Mouse (Mus musculus) midbrain, embryonic 11.5 days (tissue): ENCODE results near the gene Atp5l. TPM values are rescaled to one million over a fixed set of nuclear protein-coding genes. Genes with fewer than 3 reads are reported as not detected.
"Not testable (repeated sequence)": the region's sequence is repeated elsewhere in the genome, so short reads cannot be mapped to it uniquely, and the experiment has no call there.

Source experiments
- ATAC-seq: fragments of 200-750 bp; cut with Nextera tagmentation; 2 replicates; pipeline ENCODE4 v1.8.0; 2017; ENCODE audit warnings: moderate TSS enrichment, moderate library complexity; ENCODE audit not compliant: low FRiP score
- DNase-seq: peaks from one replicate; pipeline ENCODE4 v3.0.0; 2015; ENCODE audit warnings: low spot score; ENCODE audit errors: missing footprints
- H3K27ac ChIP-seq: fragments of 300-500 bp; sonication (generic); 2 replicates; pipeline ENCODE4 v1.5.1; 2014; ENCODE audit warnings: low read depth, low read length
- H3K27me3 ChIP-seq: fragments of 300-500 bp; sonication (generic); 2 replicates; pipeline ENCODE4 v1.6.1; 2014; ENCODE audit warnings: mild to moderate bottlenecking, low read length, moderate library complexity, mixed read lengths; ENCODE audit not compliant: control insufficient read depth, insufficient read depth
- H3K36me3 ChIP-seq: fragments of 300-500 bp; sonication (generic); 2 replicates; pipeline ENCODE4 v1.6.1; 2014; ENCODE audit warnings: mild to moderate bottlenecking, low read length, moderate library complexity, mixed read lengths; ENCODE audit not compliant: control insufficient read depth, insufficient read depth
- H3K4me1 ChIP-seq: fragments of 300-500 bp; sonication (generic); 2 replicates; pipeline ENCODE4 v1.6.1; 2014; ENCODE audit warnings: low read length; ENCODE audit not compliant: control insufficient read depth, insufficient read depth
- H3K4me2 ChIP-seq: fragments of 300-500 bp; sonication (generic); 2 replicates; pipeline ENCODE4 v1.6.1; 2014; ENCODE audit warnings: mild to moderate bottlenecking, moderate library complexity
- H3K4me3 ChIP-seq: fragments of 300-500 bp; sonication (generic); 2 replicates; pipeline ENCODE4 v1.5.1; 2014; ENCODE audit warnings: low read depth, low read length
- H3K9ac ChIP-seq: fragments of 300-500 bp; sonication (generic); 2 replicates; pipeline ENCODE4 v1.6.1; 2014; ENCODE audit warnings: low read length
- H3K9me3 ChIP-seq: fragments of 300-500 bp; sonication (generic); 2 replicates; pipeline ENCODE4 v1.6.1; 2016; ENCODE audit warnings: low read length; ENCODE audit not compliant: control insufficient read depth
- WGBS: fragments of 180-500 bp; shearing (Covaris S2); extraction: QIAGEN DNeasy Blood & Tissue Kit; methylation state at CpG from one replicate; pipeline ENCODE4 v1.1.7; 2014; 5-methylcytosine and 5-hydroxymethylcytosine counted together
- polyA plus RNA-seq: library from polyadenylated mRNA; unstranded; fragments of >200 nt; fragmentation: Nextera tagmentation; extraction: Ambion mirVana; gene quantifications from 2 replicates; pipeline ENCODE4 v1.2.1, GENCODE M21; 2014

Gene Atp5l
- polyA plus RNA-seq, result 574 and 619 TPM in 2 replicates

- H3K27me3 ChIP-seq, result no peaks in the 10 kb centered on the region
- peak; percentile 99 for DNase-seq
- no peaks in the 10 kb centered on the region for H3K9me3 ChIP-seq
- H3K4me2 ChIP-seq, result peak within 1 kb of the TSS; percentile 88
- no peaks in the 10 kb centered on the region for H3K36me3 ChIP-seq
- peak; percentile 87 for ATAC-seq
- peak within 1 kb of the TSS; percentile 95 for H3K4me3 ChIP-seq
- H3K9ac ChIP-seq, result peak within 1 kb of the TSS; percentile 89
- under 1% methylated on average over 48 of the region's 48 CpGs for WGBS
- H3K4me1 ChIP-seq, result peaks cover 5% of the 10 kb centered on the region; the same call in 1 of the 2 replicates
- peak within 1 kb of the TSS; percentile 77 for H3K27ac ChIP-seq
These were observed at the start of gene Atp5l for GRCm38 (mm10) chr9:44920374-44921122. Atp5l (minus strand) TSS chr9:44920742.

GRCm38 (mm10) chr9:44969450-44969849 is 48.9 kb upstream of the Atp5l start:
- Histone ChIP-seq H3K4me3 (no peak overlapping the region), H3K27me3 (no peaks in the 10 kb centered on the region), H3K9me3 (no peaks in the 10 kb centered on the region), H3K9ac (no peak overlapping the region), H3K36me3 (no peaks in the 10 kb centered on the region), H3K4me1 (peaks cover 8% of the 10 kb centered on the region), H3K4me2 (no peak overlapping the region), H3K27ac (no peak overlapping the region)
- WGBS, result 83% methylated on average over 1 of the region's 1 CpGs
- ATAC-seq (no peak), DNase-seq (no peak)

DNA sequence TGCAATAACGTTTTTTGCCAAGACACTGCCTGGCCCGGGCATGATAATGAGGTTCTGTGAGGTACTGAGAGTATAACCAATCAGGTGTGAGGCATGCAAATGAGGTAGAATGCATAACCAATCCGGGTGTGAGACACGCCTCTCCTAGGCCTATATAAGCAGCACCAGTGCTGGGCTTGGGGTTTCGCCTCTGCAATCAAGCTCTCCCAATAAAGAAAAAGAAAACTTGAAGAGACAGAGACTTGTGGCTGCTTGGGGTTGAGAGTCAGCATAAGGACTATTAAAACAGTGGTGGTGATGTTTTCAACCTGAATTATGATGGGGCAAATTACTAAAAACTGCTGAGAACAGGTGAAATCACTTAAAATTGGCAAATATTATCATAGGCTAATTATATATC is 47.2 kb upstream of the Atp5l start:
- H3K27ac ChIP-seq, H3K4me2 ChIP-seq, H3K9me3 ChIP-seq, H3K36me3 ChIP-seq, H3K27me3 ChIP-seq, ATAC-seq, H3K9ac ChIP-seq, DNase-seq, H3K4me3 ChIP-seq: not testable (repeated sequence)
- peaks cover 12% of the 10 kb centered on the region for H3K4me1 ChIP-seq
- 86% methylated on average over 5 of the region's 5 CpGs for WGBS

GRCm38 (mm10) chr9:44966815-44967242 is 46.3 kb upstream of the Atp5l start:
- ATAC-seq, result no peak
- Histone ChIP-seq H3K4me2 (no peak overlapping the region), H3K36me3 (no peaks in the 10 kb centered on the region), H3K4me3 (no peak overlapping the region), H3K4me1 (peaks cover 12% of the 10 kb centered on the region), H3K9me3 (no peaks in the 10 kb centered on the region), H3K27me3 (no peaks in the 10 kb centered on the region), H3K27ac (no peak overlapping the region), H3K9ac (no peak overlapping the region)
- DNase-seq, result peak; percentile 86
- WGBS, result 19% methylated on average over 3 of the region's 3 CpGs

DNA sequence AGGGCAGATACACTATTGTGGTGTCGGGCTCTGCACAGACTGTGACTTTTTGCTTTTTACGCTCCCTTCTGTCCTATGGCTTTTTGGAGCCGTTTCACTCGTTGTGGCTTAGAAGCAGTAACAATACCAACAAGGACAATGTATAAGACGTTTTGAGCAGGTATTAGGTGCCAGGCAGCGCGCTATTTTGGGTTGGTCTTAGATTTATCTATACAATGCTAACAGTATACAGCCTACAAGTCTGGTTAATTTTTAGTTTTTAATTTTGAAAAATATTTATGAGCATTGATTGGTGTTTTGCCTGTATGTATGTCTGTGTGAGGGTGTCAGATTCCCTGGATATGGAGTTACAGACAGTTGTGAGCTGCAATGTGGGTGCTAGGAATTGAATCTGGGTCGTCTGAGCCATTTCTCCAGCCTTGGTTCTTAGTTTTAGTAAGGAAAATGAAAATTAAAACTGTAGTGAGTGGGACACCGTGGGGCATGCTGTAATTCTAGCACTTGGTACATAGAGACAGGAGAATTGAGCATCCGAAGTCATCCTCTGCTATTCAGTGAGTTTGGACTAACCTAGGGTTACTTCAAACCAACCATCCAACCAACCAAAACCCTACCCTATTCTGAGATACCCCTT is 45.4 kb upstream of the Atp5l start:
- no peak; the same call in 1 of the 2 replicates for ATAC-seq
- no peak for DNase-seq
- peak overlapping the region; percentile 57 for H3K9ac ChIP-seq
- H3K27ac ChIP-seq, result no peak overlapping the region
- H3K9me3 ChIP-seq, result no peaks in the 10 kb centered on the region
- H3K4me1 ChIP-seq, result peaks cover 12% of the 10 kb centered on the region
- H3K36me3 ChIP-seq, result no peaks in the 10 kb centered on the region
- peak overlapping the region; percentile 82 for H3K4me3 ChIP-seq
- H3K4me2 ChIP-seq, result peak overlapping the region; percentile 64
- 13% methylated on average over 10 of the region's 10 CpGs for WGBS
- H3K27me3 ChIP-seq, result no peaks in the 10 kb centered on the region

GRCm38 (mm10) chr9:44965126-44965832 is 44.7 kb upstream of the Atp5l start, which contains the start of gene Ube4a:
Ube4a (minus strand) TSS chr9:44965600.
- DNase-seq (peak; percentile 100), ATAC-seq (peak; percentile 96)
- Histone ChIP-seq H3K4me3 (peak within 1 kb of the TSS; percentile 82), H3K36me3 (no peaks in the 10 kb centered on the region), H3K4me1 (peaks cover 12% of the 10 kb centered on the region), H3K27me3 (no peaks in the 10 kb centered on the region), H3K9me3 (no peaks in the 10 kb centered on the region), H3K27ac (no peak within 1 kb of the TSS), H3K9ac (peak within 1 kb of the TSS; percentile 73), H3K4me2 (peak within 1 kb of the TSS; percentile 96)
- under 1% methylated on average over 39 of the region's 39 CpGs for WGBS

DNA sequence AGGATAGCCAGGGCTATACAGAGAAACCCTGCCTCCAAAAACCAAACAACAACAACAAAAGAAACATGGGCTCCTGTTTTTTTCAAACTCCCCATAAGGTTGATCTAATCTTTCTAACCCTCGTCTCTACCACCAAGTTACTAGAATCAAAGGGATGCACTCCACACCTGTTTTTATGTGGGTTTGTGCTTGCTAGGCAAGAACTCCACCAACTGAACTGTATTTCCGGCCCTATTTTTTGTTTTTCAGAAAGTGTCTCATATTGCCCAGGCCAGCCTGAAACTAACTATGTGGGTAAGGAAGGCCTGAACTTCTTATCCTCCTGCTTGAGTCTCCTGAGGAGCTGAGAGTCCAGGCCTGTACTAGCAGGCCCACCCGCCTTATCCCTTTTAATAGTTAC is 33.9 kb upstream of the Atp5l start:
- H3K36me3 ChIP-seq, result peaks cover 9% of the 10 kb centered on the region
- no peak overlapping the region for H3K4me3 ChIP-seq
- no peaks in the 10 kb centered on the region for H3K4me1 ChIP-seq
- no peak for DNase-seq
- WGBS, result 90% methylated on average over 3 of the region's 3 CpGs
- H3K27ac ChIP-seq, result no peak overlapping the region
- no peak for ATAC-seq
- no peaks in the 10 kb centered on the region for H3K9me3 ChIP-seq
- H3K9ac ChIP-seq, result no peak overlapping the region
- H3K4me2 ChIP-seq, result no peak overlapping the region
- H3K27me3 ChIP-seq, result no peaks in the 10 kb centered on the region

DNA sequence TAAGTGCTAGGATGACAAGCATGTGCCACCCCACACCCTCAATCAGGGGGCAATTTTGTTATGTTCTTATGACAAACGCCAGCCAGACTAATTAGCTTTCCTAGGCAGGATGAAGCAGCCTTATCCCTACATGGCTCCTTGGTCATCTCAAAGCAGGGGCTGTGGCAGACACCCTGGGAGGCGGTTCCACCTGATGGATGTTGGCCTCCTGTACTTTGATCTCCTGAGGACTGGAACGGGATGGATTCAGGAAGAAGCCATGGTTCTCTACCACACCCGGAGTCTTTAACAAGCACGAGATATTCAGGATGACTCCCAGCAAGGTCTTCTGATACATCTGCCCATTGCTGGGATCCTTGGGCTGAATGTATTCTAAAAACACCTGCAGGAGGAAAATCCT is 27.3 kb upstream of the Atp5l start:
- Histone ChIP-seq H3K4me2 (no peak overlapping the region), H3K4me3 (no peak overlapping the region), H3K27me3 (no peaks in the 10 kb centered on the region), H3K36me3 (peaks cover 14% of the 10 kb centered on the region), H3K9me3 (no peaks in the 10 kb centered on the region), H3K27ac (no peak overlapping the region), H3K4me1 (no peaks in the 10 kb centered on the region), H3K9ac (no peak overlapping the region)
- DNase-seq (no peak), ATAC-seq (no peak)
- 95% methylated on average over 5 of the region's 5 CpGs for WGBS
